Mouse (Mus musculus) left cerebral cortex, postnatal 36 days (tissue): ENCODE results near the gene Gdf15. TPM values are rescaled to one million over a fixed set of nuclear protein-coding genes. Genes with fewer than 3 reads are reported as not detected.

Experiments used
- DNase-seq, 2 experiments: peaks; one replicate each; pipeline ENCODE4 v3.0.0; 2021 to 2022; ENCODE audit warnings: low spot score in 2 of 2, mixed read lengths in 1 of 2
- intact Hi-C: fragments of 180-260 bp; cut with DNase I; formaldehyde crosslinking; loops from one replicate; pipeline ENCODE4 v1.15.1; 2025
- total RNA-seq, 2 experiments: library from RNA; stranded (reverse); gene quantifications; 2 replicates each; pipeline ENCODE4 v1.2.3; 2021

Gdf15 gene
- total RNA-seq, 2 experiments from 2014 or later: not detected

- peak in 1 of 2 experiments; percentile 36 for DNase-seq
- intact Hi-C loops: no loop called here
Observed at GRCm38 (mm10) chr8:70658897-70659603, 26.8 kb upstream of the Gdf15 start.

- intact Hi-C loops: no loop called here
Observed at GRCm38 (mm10) chr8:70657739-70658138, 25.5 kb upstream of the Gdf15 start.

DNA sequence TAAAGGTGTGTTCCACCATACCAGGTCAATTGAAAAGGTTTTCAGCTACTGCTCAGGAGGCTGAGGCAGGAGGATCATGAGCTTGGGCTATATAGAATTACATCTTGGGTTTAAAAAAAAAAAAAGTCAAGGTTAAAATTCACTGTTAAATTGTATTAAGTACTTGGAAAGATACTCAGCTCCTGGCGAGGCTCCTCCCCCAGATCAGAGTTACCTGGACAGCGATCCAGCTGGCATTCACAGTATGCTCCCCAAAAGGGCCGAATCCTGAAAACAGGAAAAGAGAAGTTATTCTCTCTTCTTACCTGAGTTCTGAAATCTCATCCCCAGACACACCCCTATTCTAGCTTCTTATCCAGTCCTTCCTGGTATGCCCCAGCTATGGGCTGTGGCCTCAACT is 25.0 kb upstream of the Gdf15 start:
- DNase-seq: no peak
- intact Hi-C loops: no loop called here

More at GRCm38 (mm10) chr8:70657739-70658138, 25.5 kb upstream of the Gdf15 start:
- no peak for DNase-seq

GRCm38 (mm10) chr8:70656193-70656790 is 24.0 kb upstream of the Gdf15 start:
- intact Hi-C loops: no loop called here
- no peak for DNase-seq

DNA sequence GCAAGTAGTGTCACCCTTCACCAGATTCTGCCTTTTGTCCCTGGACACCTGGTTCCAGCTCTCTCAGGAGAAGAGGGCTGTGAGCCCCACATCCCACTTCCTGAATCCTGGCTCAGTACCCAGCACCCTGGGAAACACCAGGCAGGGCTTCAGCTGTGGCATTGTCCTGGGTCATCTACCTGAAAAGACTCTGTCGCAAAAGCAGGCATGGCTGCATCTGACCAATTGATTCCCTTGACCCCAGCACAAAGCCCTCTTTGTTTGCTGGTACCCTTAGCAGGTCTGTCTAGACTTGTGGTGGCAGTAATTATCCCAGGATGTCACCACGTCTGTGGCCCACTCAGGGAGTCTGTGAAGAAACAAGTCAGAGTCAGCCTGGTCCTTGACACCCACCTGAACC is 23.2 kb upstream of the Gdf15 start:
- intact Hi-C loops: no loop called here

GRCm38 (mm10) chr8:70654121-70654520 is 21.9 kb upstream of the Gdf15 start:
- DNase-seq: no peak
- intact Hi-C loops: no loop called here

More for the DNA sequence above, 23.2 kb upstream of the Gdf15 start:
- no peak for DNase-seq

- intact Hi-C loops: no loop called here
- no peak for DNase-seq
Observed at GRCm38 (mm10) chr8:70653226-70653625, 21.0 kb upstream of the Gdf15 start.

GRCm38 (mm10) chr8:70650351-70650750 is 18.1 kb upstream of the Gdf15 start:
- DNase-seq: no peak
- intact Hi-C loops: no loop called here

- DNase-seq: peak in 1 of 2 experiments; percentile 25
- intact Hi-C loops: no loop called here
Observed at GRCm38 (mm10) chr8:70649324-70649723, 17.1 kb upstream of the Gdf15 start.

DNA sequence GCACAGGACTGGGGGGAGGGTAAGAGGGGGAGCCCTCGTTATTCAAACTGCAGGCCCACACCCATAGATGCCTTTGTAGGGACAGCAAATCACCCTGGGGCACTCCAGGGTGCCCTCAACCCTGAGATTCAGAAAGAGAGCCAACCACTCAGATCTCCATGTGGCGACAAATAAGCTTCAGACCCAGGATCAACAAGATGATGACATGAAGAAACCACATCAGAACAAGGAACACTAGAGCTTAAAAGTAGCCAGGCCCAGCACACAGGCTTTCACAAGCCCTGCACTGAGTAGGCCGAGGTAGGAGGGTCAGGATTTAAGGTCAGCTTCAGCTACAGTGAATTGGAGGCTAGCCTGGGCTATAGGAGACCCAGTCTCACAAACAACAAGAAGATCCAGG is 16.7 kb upstream of the Gdf15 start:
- intact Hi-C loops: no loop called here
- no peak for DNase-seq

DNA sequence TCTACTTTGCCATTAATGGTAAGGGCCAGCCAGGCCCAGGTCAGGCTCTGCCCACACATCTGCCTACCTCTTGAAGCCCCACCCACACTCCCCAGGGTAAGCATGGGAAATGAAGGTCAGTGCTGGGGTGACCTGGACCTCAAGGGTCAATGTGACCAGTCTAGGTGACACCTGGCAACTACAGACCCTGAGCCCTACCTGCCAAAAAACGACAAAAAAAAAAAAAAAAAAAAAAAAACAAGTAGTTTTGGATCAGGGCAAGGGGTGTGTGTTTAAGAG is 15.8 kb upstream of the Gdf15 start:
- intact Hi-C loops: no loop called here
- DNase-seq: no peak

GRCm38 (mm10) chr8:70647343-70648163 is 15.3 kb upstream of the Gdf15 start:
- DNase-seq: no peak
- intact Hi-C loops: no loop called here

- intact Hi-C loops: no loop called here
- no peak for DNase-seq
Observed at GRCm38 (mm10) chr8:70646775-70647174, 14.5 kb upstream of the Gdf15 start.

DNA sequence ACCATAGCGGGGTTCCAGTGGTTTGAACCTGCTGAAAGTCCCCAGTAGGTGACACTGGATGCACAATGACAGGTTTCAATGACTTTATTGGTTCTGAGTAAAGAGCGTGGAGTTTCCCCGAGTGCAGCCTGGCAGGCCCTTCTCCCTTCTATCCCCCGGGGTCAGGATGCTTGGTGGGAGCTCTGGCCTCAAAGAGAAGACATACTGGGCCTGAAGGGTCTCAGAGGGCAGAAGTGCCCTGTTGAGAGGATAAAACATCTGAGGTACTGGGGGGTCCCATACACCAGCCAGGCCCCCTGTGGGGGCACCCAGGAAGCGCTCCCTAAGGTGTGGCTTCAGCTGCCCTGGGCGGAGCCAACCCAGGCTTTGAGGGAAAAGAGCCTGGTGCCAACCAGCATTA is 14.1 kb upstream of the Gdf15 start:
- intact Hi-C loops: no loop called here
- DNase-seq: no peak

DNA sequence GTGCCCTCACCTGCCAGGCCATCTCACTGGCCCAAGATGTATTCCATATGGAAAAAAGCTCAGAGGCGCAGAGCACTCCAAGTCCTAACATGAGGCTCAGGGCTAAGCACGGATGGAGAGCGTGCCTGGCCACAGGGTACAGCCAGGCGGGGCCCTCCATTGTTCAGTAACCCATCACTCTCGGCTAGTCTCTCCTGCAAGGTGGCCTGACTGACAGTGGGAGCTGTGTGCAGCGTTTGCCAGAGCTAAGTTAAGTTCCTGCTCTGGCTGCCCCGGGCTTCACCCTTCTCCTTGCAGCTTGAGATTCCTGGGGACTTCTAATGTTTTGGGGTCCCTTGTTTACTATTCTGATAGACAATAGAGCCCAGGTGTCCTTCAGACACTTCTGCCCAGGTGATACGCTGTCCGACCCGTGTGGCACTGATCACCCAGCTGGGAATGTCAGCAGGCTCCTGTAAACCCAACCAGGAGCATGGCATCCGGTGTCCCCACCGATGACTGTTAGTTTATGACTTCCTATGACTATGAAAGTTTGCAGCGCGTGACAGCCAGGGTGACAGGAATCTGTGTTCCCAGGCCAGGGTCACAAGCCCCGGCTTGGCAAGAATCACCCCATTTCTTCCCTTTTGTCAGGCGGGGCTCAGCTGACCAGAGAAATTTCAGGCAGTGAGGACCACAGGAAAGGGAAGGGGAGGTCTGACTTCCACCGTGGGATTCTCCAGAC is 13.4 kb upstream of the Gdf15 start:
- intact Hi-C loops: no loop called here
- DNase-seq: no peak

DNA sequence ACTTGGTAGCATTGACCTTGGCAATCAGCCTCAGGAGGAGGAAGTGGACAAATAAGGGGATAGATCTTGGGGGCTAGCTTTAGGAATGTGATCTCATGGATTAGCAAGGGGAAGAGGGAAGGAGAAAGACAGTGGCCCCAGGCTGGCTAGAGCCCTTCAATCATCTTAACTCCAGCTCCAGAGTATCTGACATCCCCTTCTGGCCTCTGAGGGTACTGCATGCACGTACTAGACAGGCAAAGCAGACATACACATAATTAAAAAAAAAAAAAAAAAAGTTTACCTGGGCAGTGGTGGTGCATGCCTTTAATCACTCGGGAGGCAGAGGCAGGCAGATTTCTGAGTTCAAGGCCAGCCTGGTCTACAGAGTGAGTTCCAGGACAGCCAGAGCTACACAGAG is 11.8 kb upstream of the Gdf15 start:
- intact Hi-C loops: no loop called here
- no peak for DNase-seq

GRCm38 (mm10) chr8:70643019-70643418 is 10.8 kb upstream of the Gdf15 start:
- intact Hi-C loops: no loop called here
- DNase-seq: no peak

DNA sequence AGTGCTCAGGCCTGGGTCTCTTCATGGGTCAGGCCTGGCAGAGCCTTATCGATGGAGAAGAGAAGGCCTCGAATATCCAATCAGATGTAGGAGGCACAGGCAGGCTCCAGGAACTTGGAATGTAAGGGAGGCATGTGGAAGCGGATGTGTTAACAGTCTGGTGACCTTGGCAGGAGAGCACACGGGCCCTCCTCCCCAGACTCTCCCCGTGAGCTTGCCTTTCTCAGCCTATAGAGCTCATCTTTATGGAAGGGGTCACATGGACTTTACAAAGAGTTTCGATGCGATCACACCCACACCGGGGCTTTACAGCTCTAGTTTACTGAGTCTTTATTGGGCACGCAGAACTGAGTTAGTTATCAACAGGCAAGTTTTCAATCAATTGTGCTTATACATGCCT is 6.5 kb upstream of the Gdf15 start:
- no peak for DNase-seq
- intact Hi-C loops: no loop called here

GRCm38 (mm10) chr8:70636838-70637237 is 4.6 kb upstream of the Gdf15 start:
- intact Hi-C loops: no loop called here
- no peak for DNase-seq

DNA sequence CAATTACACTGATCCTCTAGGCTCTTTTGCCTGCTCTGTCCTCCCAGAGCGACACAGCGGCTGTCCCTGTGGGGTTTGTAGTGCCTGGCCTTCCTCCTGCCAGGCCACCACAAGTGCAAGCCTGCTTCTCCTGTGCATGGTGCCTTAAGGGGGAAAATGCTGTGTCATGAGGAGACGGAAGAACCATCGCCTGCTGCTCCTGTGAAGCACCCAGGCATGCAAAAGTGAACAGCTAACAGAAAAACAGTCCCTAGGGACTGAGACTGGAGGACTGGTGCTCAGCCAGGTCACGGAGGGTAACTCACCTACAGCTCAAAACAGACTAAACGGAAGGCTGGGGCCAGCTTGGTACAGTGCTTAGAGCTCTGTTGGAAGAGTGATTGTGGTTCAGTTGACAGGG is 3.3 kb upstream of the Gdf15 start:
- intact Hi-C loops: no loop called here
- DNase-seq: no peak
